Mouse (Mus musculus) stomach, embryonic 14.5 days (tissue): ENCODE results near the gene Cuedc1. TPM values are rescaled to one million over a fixed set of nuclear protein-coding genes. Genes with fewer than 3 reads are reported as not detected.
A peak's percentile ranks its signal among the peaks of the same experiment; 100 is the strongest.

Experiments
- ATAC-seq: fragments of 200-750 bp; cut with Nextera tagmentation; 2 replicates; pipeline ENCODE4 v1.8.0; 2017; ENCODE audit warnings: low read depth, moderate TSS enrichment; ENCODE audit not compliant: insufficient number of reproducible peaks, insufficient read depth, low FRiP score
- H3K27ac ChIP-seq: fragments of 300-500 bp; sonication (generic); 2 replicates; pipeline ENCODE4 v1.5.1; 2014; ENCODE audit warnings: mild to moderate bottlenecking, low read length, moderate library complexity, mixed read lengths
- H3K27me3 ChIP-seq: fragments of 300-500 bp; sonication (generic); 2 replicates; pipeline ENCODE4 v1.6.1; 2014; ENCODE audit warnings: low read length, control low read depth, mixed read lengths; ENCODE audit not compliant: control insufficient read depth, insufficient read depth
- H3K36me3 ChIP-seq: fragments of 300-500 bp; sonication (generic); 2 replicates; pipeline ENCODE4 v1.6.1; 2014; ENCODE audit warnings: mild to moderate bottlenecking, control low read depth, low read length, moderate library complexity, mixed read lengths; ENCODE audit not compliant: control insufficient read depth, insufficient read depth
- H3K4me1 ChIP-seq: fragments of 300-500 bp; sonication (generic); 2 replicates; pipeline ENCODE4 v1.6.1; 2014; ENCODE audit warnings: low read length, control low read depth, mixed read lengths; ENCODE audit not compliant: control insufficient read depth, insufficient read depth
- H3K4me2 ChIP-seq: fragments of 300-500 bp; sonication (generic); replicated peaks from 2 replicates; pipeline ENCODE4 v1.6.1; 2014; ENCODE audit warnings: low read depth, low read length, control low read depth
- H3K4me3 ChIP-seq: fragments of 300-500 bp; sonication (generic); 2 replicates; pipeline ENCODE4 v1.5.1; 2014; ENCODE audit warnings: low read depth, low read length, control low read depth
- H3K9ac ChIP-seq: fragments of 300-500 bp; sonication (generic); replicated peaks from 2 replicates; pipeline ENCODE4 v1.6.1; 2014; ENCODE audit warnings: low read depth, mild to moderate bottlenecking, control low read depth, low read length, moderate library complexity, mixed read lengths
- H3K9me3 ChIP-seq: fragments of 300-500 bp; sonication (generic); 2 replicates; pipeline ENCODE4 v1.6.1; 2016; ENCODE audit warnings: low read depth, low read length, control low read depth; ENCODE audit not compliant: control insufficient read depth
- whole genome bisulfite sequencing: fragments of 180-500 bp; shearing (Covaris S2); extraction: QIAGEN DNeasy Blood & Tissue Kit; methylation state at CpG from one replicate; pipeline ENCODE4 v1.1.7; 2014; 5-methylcytosine and 5-hydroxymethylcytosine counted together
- polyA plus RNA-seq: library from polyadenylated mRNA; unstranded; fragments of >200 nt; fragmentation: Nextera tagmentation; extraction: Ambion mirVana; gene quantifications from 2 replicates; pipeline ENCODE4 v1.2.1, GENCODE M21; 2014

Cuedc1 gene
- polyA plus RNA-seq, 1 experiment from 2014 or later, result 21.7 TPM

DNA sequence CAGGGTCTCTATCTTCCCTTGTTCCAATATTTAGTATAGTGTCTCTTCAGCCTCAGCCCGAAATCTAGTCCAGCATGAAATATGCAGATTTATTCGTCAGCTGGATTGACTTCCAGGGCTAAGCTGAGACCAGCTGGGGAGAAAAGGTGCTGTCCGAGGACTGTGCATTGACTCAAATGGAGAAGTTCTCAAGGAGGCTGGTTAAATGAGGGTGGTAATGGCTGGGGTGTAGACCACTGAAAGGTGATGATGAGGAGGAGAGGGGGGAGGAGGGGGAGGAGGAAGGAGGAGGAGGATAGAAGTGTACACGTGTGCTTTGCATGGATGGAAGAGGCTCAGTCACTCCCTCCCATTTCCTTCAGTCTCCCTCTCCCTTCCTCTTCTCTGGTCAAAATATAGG is 46.2 kb downstream of the Cuedc1 start:
- H3K4me2 ChIP-seq, result no peak overlapping the region
- no peak overlapping the region for H3K9ac ChIP-seq
- no peaks in the 10 kb centered on the region for H3K36me3 ChIP-seq
- no peak overlapping the region for H3K4me3 ChIP-seq
- WGBS, result 56% methylated on average over 4 of the region's 4 CpGs
- no peak for ATAC-seq
- peaks cover 46% of the 10 kb centered on the region for H3K4me1 ChIP-seq
- H3K9me3 ChIP-seq, result no peaks in the 10 kb centered on the region
- H3K27ac ChIP-seq, result no peak overlapping the region
- H3K27me3 ChIP-seq, result no peaks in the 10 kb centered on the region

DNA sequence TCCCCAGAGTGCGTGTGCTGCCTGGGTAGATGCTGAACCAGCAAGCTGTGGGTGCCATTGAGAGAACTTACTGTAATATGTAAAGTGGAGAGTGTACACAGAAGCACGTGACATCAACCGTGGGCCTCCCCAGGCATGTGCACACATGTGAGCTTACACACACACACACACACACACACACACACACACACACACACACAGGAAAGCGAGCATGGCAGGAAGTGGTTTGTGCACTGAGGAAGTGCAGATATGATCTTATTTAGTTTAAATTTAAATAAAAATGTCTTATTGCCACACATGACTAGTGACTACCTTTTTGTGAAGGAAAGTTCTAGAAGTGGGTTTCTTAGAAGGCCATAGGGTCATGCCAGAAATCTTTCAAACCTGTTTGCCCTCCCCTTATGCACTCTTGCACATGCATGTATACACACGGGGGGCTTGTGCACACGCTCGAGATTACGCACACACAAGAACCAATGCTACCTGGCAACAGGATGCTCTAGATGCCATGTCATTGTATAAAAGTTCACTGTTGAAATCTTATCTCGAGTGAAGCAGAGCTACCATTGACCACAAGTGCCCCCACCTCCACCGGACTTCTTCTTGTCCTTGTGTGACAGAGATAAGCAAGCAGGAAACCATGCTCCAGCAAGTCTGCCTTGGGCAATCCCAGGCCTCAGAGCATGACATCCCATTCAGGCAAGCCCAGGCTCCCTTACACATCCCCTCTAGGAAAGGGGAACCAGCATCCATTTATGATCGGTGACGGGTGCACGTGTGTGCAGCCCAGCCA is 47.6 kb downstream of the Cuedc1 start:
- Histone ChIP-seq H3K4me2 (no peak overlapping the region), H3K27me3 (no peaks in the 10 kb centered on the region), H3K4me3 (no peak overlapping the region), H3K9me3 (no peaks in the 10 kb centered on the region), H3K36me3 (no peaks in the 10 kb centered on the region), H3K9ac (no peak overlapping the region), H3K27ac (no peak overlapping the region), H3K4me1 (peaks cover 38% of the 10 kb centered on the region)
- no peak for ATAC-seq
- 75% methylated on average over 13 of the region's 13 CpGs for WGBS

DNA sequence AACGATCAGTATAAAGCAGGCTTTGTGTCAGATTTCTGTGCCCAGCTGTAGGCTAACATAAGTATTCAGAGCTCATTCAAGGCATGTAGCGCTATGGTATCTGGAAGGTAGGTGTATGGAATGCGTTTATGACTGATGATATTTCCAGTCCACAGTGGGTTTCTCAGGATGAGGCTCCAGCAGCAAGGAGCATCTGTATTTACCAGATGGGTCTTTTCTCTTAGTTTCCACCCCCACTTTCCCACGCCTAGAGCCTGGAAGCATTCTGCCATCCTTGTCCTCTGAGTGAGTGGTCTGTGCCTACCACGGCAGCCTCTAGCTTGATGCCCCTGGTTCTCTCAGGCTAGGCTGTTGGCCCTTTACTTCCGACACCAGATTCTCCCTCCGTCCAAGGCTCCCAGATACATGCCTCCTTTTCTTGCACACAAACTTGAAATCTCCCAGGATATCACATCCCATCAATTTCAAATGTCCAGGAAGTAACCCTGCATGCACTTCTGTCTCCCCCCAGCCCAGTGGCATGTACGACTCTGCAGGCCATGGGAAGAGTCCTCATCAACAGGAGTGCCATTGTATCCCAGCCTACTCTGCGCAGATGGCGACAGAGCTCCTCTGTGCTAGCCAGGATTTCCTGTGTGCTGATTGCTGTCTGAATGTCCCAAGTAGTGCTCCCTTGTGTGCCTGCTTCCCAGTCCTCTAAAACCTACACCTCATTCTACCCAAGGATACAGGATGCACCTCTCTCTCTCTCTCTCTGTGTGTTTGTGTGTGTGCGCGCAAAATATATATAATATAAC is 48.6 kb downstream of the Cuedc1 start:
- ATAC-seq, result no peak
- 70% methylated on average over 12 of the region's 12 CpGs for WGBS
- Histone ChIP-seq H3K4me3 (no peak overlapping the region), H3K27ac (no peak overlapping the region), H3K4me2 (no peak overlapping the region), H3K9ac (no peak overlapping the region), H3K27me3 (no peaks in the 10 kb centered on the region), H3K4me1 (peaks cover 39% of the 10 kb centered on the region), H3K36me3 (no peaks in the 10 kb centered on the region), H3K9me3 (no peaks in the 10 kb centered on the region)

DNA sequence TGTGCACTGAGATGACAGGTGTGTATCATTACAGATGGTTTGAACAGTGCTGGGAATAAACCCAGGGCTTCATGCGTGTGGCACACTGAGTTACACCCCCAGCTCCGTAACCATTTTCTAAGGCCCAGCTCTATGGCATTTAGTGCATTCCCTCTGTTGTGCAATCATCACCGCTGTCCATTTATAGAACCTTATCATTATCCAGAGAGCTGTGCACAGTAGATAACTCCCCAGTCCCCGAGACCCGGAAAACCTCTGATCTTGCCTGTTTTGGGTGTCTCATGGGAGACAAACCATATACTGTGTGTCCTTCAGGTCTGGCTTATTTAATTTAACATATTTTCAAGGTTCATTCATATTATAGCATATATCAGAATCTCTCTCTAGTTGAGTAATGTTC is 49.5 kb downstream of the Cuedc1 start:
- no peak overlapping the region for H3K27ac ChIP-seq
- no peak overlapping the region for H3K4me2 ChIP-seq
- no peak overlapping the region for H3K4me3 ChIP-seq
- no peak for ATAC-seq
- H3K27me3 ChIP-seq, result no peaks in the 10 kb centered on the region
- H3K9me3 ChIP-seq, result no peaks in the 10 kb centered on the region
- H3K4me1 ChIP-seq, result peaks cover 39% of the 10 kb centered on the region
- no peaks in the 10 kb centered on the region for H3K36me3 ChIP-seq
- no peak overlapping the region for H3K9ac ChIP-seq
- 87% methylated on average over 5 of the region's 5 CpGs for WGBS

DNA sequence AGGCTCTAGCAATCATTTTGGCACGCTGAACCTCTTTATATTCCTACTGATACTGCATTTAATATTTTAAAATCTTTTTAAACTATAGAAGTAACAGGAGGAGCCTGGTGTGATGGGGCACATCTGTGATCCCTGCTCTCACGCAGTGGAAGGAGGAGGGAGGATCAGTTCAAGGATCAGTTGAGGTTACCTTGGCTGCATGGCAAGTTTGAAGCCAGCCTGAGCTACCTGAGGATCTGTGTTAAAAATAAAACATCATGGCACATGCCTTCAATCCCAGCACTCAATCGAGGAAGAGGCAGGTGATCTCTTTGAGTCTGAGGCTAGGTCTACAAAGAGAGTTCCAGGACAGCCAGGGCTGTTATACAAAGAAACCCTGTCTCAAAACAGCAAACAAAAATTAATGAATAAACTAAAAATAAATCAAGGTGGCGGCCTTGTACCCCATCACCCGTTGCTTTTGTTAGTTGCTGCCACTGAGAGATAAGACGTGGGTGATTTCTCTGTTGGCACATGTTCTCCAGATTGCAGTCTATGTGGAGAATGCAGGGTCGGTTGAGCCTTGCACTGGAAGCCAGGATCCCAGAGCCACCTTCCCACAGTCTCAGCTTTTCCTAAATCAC is 50.3 kb downstream of the Cuedc1 start:
- H3K36me3 ChIP-seq, result no peaks in the 10 kb centered on the region
- H3K4me1 ChIP-seq, result peaks cover 45% of the 10 kb centered on the region
- no peak overlapping the region for H3K9ac ChIP-seq
- no peak overlapping the region; the same call in 1 of the 2 replicates for H3K4me2 ChIP-seq
- H3K27me3 ChIP-seq, result no peaks in the 10 kb centered on the region
- no peak for ATAC-seq
- WGBS, result 32% methylated on average over 7 of the region's 7 CpGs
- peak overlapping the region; percentile 77 for H3K27ac ChIP-seq
- H3K9me3 ChIP-seq, result no peaks in the 10 kb centered on the region
- no peak overlapping the region for H3K4me3 ChIP-seq

DNA sequence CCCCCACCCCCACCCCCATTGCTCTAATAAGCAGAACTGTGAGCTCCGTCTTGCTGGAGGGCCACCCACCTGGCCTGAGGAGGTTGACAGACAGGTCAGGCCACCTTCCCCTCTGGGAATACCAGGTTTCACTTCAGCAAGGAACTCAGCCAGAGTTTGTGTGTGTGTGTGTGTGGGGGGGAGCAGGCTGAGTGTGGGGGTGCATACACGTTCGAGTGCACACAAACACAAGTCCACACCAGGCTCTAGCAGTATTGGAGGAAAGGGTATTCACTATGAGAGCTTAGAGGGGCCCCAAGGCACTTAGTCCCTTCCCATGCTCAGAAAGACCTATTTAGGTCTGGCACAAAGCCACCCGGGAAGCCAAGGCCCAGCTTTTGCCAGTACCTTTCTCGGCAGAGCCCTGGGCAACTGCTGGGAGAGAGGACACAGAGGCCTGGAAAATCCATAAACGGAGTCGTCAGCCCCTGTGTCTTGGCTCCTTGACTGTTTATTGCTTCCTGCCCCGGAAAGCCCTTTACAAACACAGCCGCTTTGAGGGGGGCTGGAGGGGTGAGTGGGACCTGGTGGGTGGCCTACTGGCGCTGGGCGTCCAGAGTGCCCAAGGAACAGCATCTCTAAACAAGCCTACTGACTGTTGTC is 50.9 kb downstream of the Cuedc1 start:
- ATAC-seq, result peak; percentile 30; the same call in 1 of the 2 replicates
- peaks cover 52% of the 10 kb centered on the region for H3K4me1 ChIP-seq
- H3K36me3 ChIP-seq, result no peaks in the 10 kb centered on the region
- peak overlapping the region; percentile 77 for H3K27ac ChIP-seq
- no peak overlapping the region; the same call in 1 of the 2 replicates for H3K9ac ChIP-seq
- H3K4me3 ChIP-seq, result no peak overlapping the region
- no peak overlapping the region; the same call in 1 of the 2 replicates for H3K4me2 ChIP-seq
- no peaks in the 10 kb centered on the region for H3K9me3 ChIP-seq
- WGBS, result 7% methylated on average over 11 of the region's 11 CpGs
- no peaks in the 10 kb centered on the region for H3K27me3 ChIP-seq

DNA sequence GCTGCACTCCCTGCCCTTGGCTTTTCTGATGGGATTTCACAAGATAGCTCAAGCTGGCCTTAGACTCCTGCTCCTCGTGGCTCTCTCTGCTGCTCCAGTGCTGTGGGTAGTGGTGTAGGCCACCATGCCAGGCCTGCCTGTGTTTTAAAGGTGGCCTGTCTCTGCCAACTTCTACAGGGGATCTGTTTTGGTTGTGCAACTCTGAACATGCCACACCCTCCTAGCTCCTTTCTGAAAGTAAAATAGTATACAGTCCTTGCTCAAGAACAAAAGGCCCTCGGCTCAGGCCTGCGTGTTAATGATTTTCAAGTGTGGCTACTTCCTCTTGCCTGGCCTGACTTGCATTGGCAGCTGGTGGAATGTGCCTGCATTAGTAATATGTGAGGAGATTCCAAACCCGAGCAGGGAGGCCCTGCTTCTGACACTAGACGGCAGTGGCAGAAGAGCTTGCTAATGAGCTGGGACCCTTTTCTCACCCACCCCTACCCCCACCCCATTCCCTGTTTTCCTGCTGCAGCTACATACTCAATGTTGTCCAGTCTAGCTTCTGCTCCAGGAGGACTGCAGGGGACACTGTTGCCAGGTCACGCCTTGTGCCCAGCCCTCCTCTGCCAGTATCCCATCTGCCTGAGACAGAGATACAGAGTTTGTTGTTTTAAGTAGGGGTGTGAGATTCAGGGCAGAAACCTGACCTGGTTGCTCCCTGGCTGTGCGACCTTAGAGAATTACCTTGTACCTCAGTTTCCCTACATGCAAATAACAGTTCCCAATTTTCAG is 53.7 kb downstream of the Cuedc1 start:
- H3K27ac ChIP-seq, result peak overlapping the region; percentile 89
- H3K36me3 ChIP-seq, result no peaks in the 10 kb centered on the region
- no peaks in the 10 kb centered on the region for H3K27me3 ChIP-seq
- no peak overlapping the region for H3K9ac ChIP-seq
- H3K4me1 ChIP-seq, result peaks cover 79% of the 10 kb centered on the region
- 39% methylated on average over 7 of the region's 7 CpGs for WGBS
- no peak for ATAC-seq
- H3K4me3 ChIP-seq, result no peak overlapping the region
- H3K9me3 ChIP-seq, result no peaks in the 10 kb centered on the region
- no peak overlapping the region for H3K4me2 ChIP-seq
